Mouse (Mus musculus) CH12.LX (cell line): Measurements from ENCODE around the gene Fgfr2. TPM values are rescaled to one million over a fixed set of nuclear protein-coding genes. Genes with fewer than 3 reads are reported as not detected.

Experiments used
- DNase-seq: peaks from one replicate; pipeline ENCODE4 v3.0.0-alpha.2; 2013; ENCODE audit errors: extremely low read depth
- H3K27ac ChIP-seq: 2 replicates; pipeline ENCODE4 v1.5.1; 2012; ENCODE audit warnings: low read depth, mild to moderate bottlenecking, control low read depth, moderate library complexity; ENCODE audit not compliant: insufficient read depth
- H3K27me3 ChIP-seq: replicated peaks from 2 replicates; pipeline ENCODE3; 2012; ENCODE audit warnings: inconsistent platforms
- H3K36me3 ChIP-seq, 2 experiments: replicated peaks in 1 of 2; 2 replicates each; pipeline versions ENCODE3 to v1.6.1; 2012; ENCODE audit warnings: inconsistent platforms in 1 of 2, low read length in 1 of 2, mild to moderate bottlenecking in 1 of 2, mixed read lengths in 1 of 2, moderate library complexity in 1 of 2; ENCODE audit not compliant: control insufficient read depth in 1 of 2, insufficient read depth in 1 of 2
- H3K4me1 ChIP-seq, 2 experiments: 2 replicates each; pipeline ENCODE4 v1.6.1; 2012; ENCODE audit warnings: inconsistent platforms in 1 of 2, moderate library complexity in 1 of 2; ENCODE audit not compliant: insufficient read depth in 2 of 2, control insufficient read depth in 1 of 2
- H3K4me2 ChIP-seq: 2 replicates; pipeline ENCODE4 v1.6.1; 2012; ENCODE audit warnings: low read depth, mild to moderate bottlenecking, control low read depth; ENCODE audit not compliant: poor library complexity, insufficient read depth, severe bottlenecking
- H3K4me3 ChIP-seq, 3 experiments: fragments of 150-350 bp in 1 of 3; sonication (generic) in 1 of 3; replicated peaks in 1 of 3; 2 replicates each; pipeline versions ENCODE3 to v1.5.1; 2011 to 2012; ENCODE audit warnings: low read depth in 2 of 3, low read length in 2 of 3, mild to moderate bottlenecking in 2 of 3, moderate library complexity in 2 of 3, control low read depth in 1 of 3, improper control_type of control experiment in 1 of 3, inconsistent platforms in 1 of 3, mixed read lengths in 1 of 3; ENCODE audit not compliant: poor library complexity in 1 of 3
- H3K79me2 ChIP-seq: replicated peaks from 2 replicates; pipeline ENCODE4 v1.6.1; 2012; ENCODE audit warnings: mild to moderate bottlenecking, moderate library complexity; ENCODE audit not compliant: control insufficient read depth, poor library complexity, insufficient read depth, severe bottlenecking; ENCODE audit errors: extremely low read depth
- H3K9ac ChIP-seq: 2 replicates; pipeline ENCODE4 v1.6.1; 2012; ENCODE audit warnings: low read depth, mild to moderate bottlenecking, control low read depth, moderate library complexity; ENCODE audit not compliant: insufficient read depth
- H3K9me3 ChIP-seq: replicated peaks from 2 replicates; pipeline ENCODE3; 2012; ENCODE audit warnings: low read length, inconsistent platforms, mixed read lengths
- BHLHE40 ChIP-seq: IDR thresholded peaks from 2 replicates; pipeline ENCODE4 v1.6.1; 2011; ENCODE audit warnings: mild to moderate bottlenecking, low read depth, low read length, improper control_type of control experiment
- CHD1 ChIP-seq: IDR thresholded peaks from 2 replicates; pipeline ENCODE4 v1.6.1; 2012; ENCODE audit warnings: low read depth, low read length, improper control_type of control experiment, inconsistent platforms
- CTCF ChIP-seq, 2 experiments: IDR thresholded peaks in 1 of 2; conservative IDR thresholded peaks in 1 of 2; 2 replicates each; pipeline ENCODE4 v1.5.1; 2011 to 2012; ENCODE audit warnings: low read depth in 2 of 2, low read length in 2 of 2, improper control_type of control experiment in 1 of 2, inconsistent platforms in 1 of 2, mild to moderate bottlenecking in 1 of 2, moderate library complexity in 1 of 2
- E2F4 ChIP-seq: IDR thresholded peaks from 2 replicates; pipeline ENCODE4 v1.6.1; 2011; ENCODE audit warnings: low read depth, low read length, improper control_type of control experiment; ENCODE audit not compliant: insufficient replicate concordance
- ELF1 ChIP-seq: IDR thresholded peaks from 2 replicates; pipeline ENCODE4 v1.6.1; 2014; ENCODE audit warnings: low read depth, mild to moderate bottlenecking, inconsistent platforms, low read length, improper control_type of control experiment
- ETS1 ChIP-seq: conservative IDR thresholded peaks from 2 replicates; pipeline ENCODE4 v1.6.1; 2012; ENCODE audit warnings: low read depth, mild to moderate bottlenecking, inconsistent platforms, low read length, improper control_type of control experiment, moderate library complexity
- HCFC1 ChIP-seq: IDR thresholded peaks from 2 replicates; pipeline ENCODE4 v1.6.1; 2012; ENCODE audit warnings: low read depth, mild to moderate bottlenecking, inconsistent platforms, low read length, improper control_type of control experiment
- IRF4 ChIP-seq: IDR thresholded peaks from 2 replicates; pipeline ENCODE4 v1.6.1; 2014; ENCODE audit warnings: low read depth, mild to moderate bottlenecking, inconsistent platforms, low read length, improper control_type of control experiment
- JUN ChIP-seq: IDR thresholded peaks from 2 replicates; pipeline ENCODE4 v1.6.1; 2011; ENCODE audit warnings: low read depth, mild to moderate bottlenecking, low read length, improper control_type of control experiment, moderate library complexity; ENCODE audit not compliant: insufficient read depth
- KAT2A ChIP-seq: IDR thresholded peaks from 2 replicates; pipeline ENCODE4 v1.6.1; 2012; ENCODE audit warnings: low read length, improper control_type of control experiment, inconsistent platforms; ENCODE audit not compliant: insufficient replicate concordance
- MAFK ChIP-seq: IDR thresholded peaks from 2 replicates; pipeline ENCODE4 v1.6.1; 2011; ENCODE audit warnings: low read length, improper control_type of control experiment; ENCODE audit not compliant: insufficient replicate concordance
- MAX ChIP-seq: IDR thresholded peaks from 2 replicates; pipeline ENCODE4 v1.6.1; 2011; ENCODE audit warnings: low read length, improper control_type of control experiment
- MAZ ChIP-seq: IDR thresholded peaks from 2 replicates; pipeline ENCODE4 v1.6.1; 2012; ENCODE audit warnings: low read depth, mild to moderate bottlenecking, inconsistent platforms, low read length, improper control_type of control experiment, moderate library complexity
- MEF2A ChIP-seq: IDR thresholded peaks from 2 replicates; pipeline ENCODE4 v1.6.1; 2014; ENCODE audit warnings: low read depth, mild to moderate bottlenecking, inconsistent platforms, low read length, improper control_type of control experiment, borderline replicate concordance
- MXI1 ChIP-seq: IDR thresholded peaks from 2 replicates; pipeline ENCODE4 v1.6.1; 2011; ENCODE audit warnings: mild to moderate bottlenecking, low read depth, low read length, improper control_type of control experiment
- MYC ChIP-seq: IDR thresholded peaks from 2 replicates; pipeline ENCODE4 v1.6.1; 2011; ENCODE audit warnings: low read depth, mild to moderate bottlenecking, improper control_type of control experiment, low read length
- NELFE ChIP-seq: IDR thresholded peaks from 2 replicates; pipeline ENCODE4 v1.6.1; 2011; ENCODE audit warnings: low read depth, low read length, improper control_type of control experiment
- NRF1 ChIP-seq: IDR thresholded peaks from 2 replicates; pipeline ENCODE4 v1.6.1; 2014; ENCODE audit warnings: low read depth, mild to moderate bottlenecking, inconsistent platforms, low read length, improper control_type of control experiment, moderate library complexity
- PAX5 ChIP-seq: IDR thresholded peaks from 2 replicates; pipeline ENCODE4 v1.6.1; 2012; ENCODE audit warnings: low read length, inconsistent platforms, mixed read lengths
- POLR2AphosphoS2 ChIP-seq: IDR thresholded peaks from 2 replicates; pipeline ENCODE4 v1.6.1; 2011; ENCODE audit warnings: low read depth, low read length, improper control_type of control experiment
- RAD21 ChIP-seq: IDR thresholded peaks from 2 replicates; pipeline ENCODE4 v1.6.1; 2011; ENCODE audit warnings: low read depth, mild to moderate bottlenecking, low read length, improper control_type of control experiment, moderate library complexity
- SIN3A ChIP-seq: IDR thresholded peaks from 2 replicates; pipeline ENCODE4 v1.6.1; 2012; ENCODE audit warnings: low read length, improper control_type of control experiment, inconsistent platforms
- SMC3 ChIP-seq: IDR thresholded peaks from 2 replicates; pipeline ENCODE4 v1.6.1; 2011; ENCODE audit warnings: low read depth, low read length, improper control_type of control experiment
- USF1 ChIP-seq: IDR thresholded peaks from 2 replicates; pipeline ENCODE4 v1.6.1; 2014; ENCODE audit warnings: low read depth, mild to moderate bottlenecking, inconsistent platforms, low read length, improper control_type of control experiment
- USF2 ChIP-seq: conservative IDR thresholded peaks from 2 replicates; pipeline ENCODE4 v1.6.1; 2011; ENCODE audit warnings: low read depth, low read length, improper control_type of control experiment
- ZC3H11A ChIP-seq: IDR thresholded peaks from 2 replicates; pipeline ENCODE4 v1.6.1; 2012; ENCODE audit warnings: low read depth, mild to moderate bottlenecking, inconsistent platforms, low read length, improper control_type of control experiment
- ZMIZ1 ChIP-seq: IDR thresholded peaks from 2 replicates; pipeline ENCODE4 v1.6.1; 2012; ENCODE audit warnings: low read depth, mild to moderate bottlenecking, inconsistent platforms, low read length, improper control_type of control experiment
- ZNF384 ChIP-seq: IDR thresholded peaks from 2 replicates; pipeline ENCODE4 v1.6.1; 2012; ENCODE audit warnings: low read depth, low read length, improper control_type of control experiment, inconsistent platforms
- dilution Hi-C: fragments of 300-500 bp; cut with MboI; formaldehyde crosslinking; loops from 2 replicates; pipeline ENCODE4 v1.14.3; 2020; ENCODE audit warnings: low sequenced_read_pairs; ENCODE audit not compliant: extremely low pct_unique_long_range_greater_than_20kb, extremely low pct_ligation_motif_present
- in situ Hi-C: fragments of 300-500 bp; cut with MboI; formaldehyde crosslinking; loops from 3 replicates; pipeline ENCODE4 v1.14.3; 2019; ENCODE audit warnings: low sequenced_read_pairs, low pct_ligation_motif_present, low pct_unique_long_range_greater_than_20kb, mixed read lengths
- polyA plus RNA-seq: library from polyadenylated mRNA; unstranded; fragments of >175 nt; gene quantifications from 2 replicates; pipeline ENCODE4 v1.2.1, GENCODE M21; 2012; ENCODE audit warnings: low read depth; ENCODE audit not compliant: insufficient read length
- total RNA-seq, 2 experiments: library from RNA; depleted of rRNA; stranded (reverse); fragments of 300-350 nt in 1 of 2; fragments of >200 nt in 1 of 2; gene quantifications; 2 replicates each; pipeline ENCODE4 v1.2.3; 2012 to 2014

Fgfr2 gene
- total and polyA plus RNA-seq, 3 experiments: not detected

DNA sequence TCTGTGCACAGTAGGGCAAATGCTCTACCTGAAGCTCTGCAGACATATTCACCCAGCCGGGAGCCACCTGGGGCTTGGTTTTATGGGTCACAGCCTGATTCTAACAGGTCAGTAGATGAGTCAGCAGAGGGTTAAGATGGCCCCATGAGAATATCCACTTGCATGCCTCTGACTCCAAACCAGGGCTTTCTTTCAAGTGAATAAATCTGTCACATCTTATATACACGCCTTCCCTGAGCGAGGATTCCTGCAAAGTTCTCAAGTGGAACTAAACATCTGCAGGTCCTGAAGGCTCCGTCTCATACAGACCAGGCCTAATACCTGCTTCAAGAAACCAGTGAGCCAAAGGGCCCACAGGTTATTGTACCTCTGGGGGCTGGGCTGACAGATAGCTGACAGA lies 2872.2 kb downstream of the Fgfr2 start:
- Histone ChIP-seq H3K27ac (no peak overlapping the region), H3K9me3 (no peaks in the 10 kb centered on the region), H3K4me2 (no peak overlapping the region), H3K79me2 (no peaks in the 10 kb centered on the region), H3K4me3 (no peak overlapping the region), H3K27me3 (peaks cover 95% of the 10 kb centered on the region), H3K9ac (no peak overlapping the region), H3K4me1 (no peaks in the 10 kb centered on the region), H3K36me3 (no peaks in the 10 kb centered on the region)
- no peak for TF ChIP-seq PAX5
- TF ChIP-seq ZC3H11A: no peak
- TF ChIP-seq POLR2AphosphoS2: no peak
- no peak for TF ChIP-seq ZNF384
- TF ChIP-seq MEF2A: no peak
- no peak for TF ChIP-seq NELFE
- no peak for TF ChIP-seq HCFC1
- TF ChIP-seq BHLHE40: no peak
- TF ChIP-seq NRF1: no peak
- no peak for TF ChIP-seq MYC
- no peak for TF ChIP-seq MAFK
- no peak for TF ChIP-seq ETS1
- TF ChIP-seq USF2: no peak
- no peak for TF ChIP-seq MXI1
- TF ChIP-seq ZMIZ1: no peak
- no peak for TF ChIP-seq CTCF (conservative IDR thresholded peaks at IDR 0.05 in 1 of 2, IDR thresholded peaks at IDR 0.05 in 1 of 2; ENCODE audit: low read depth in 2 of 2, low read length in 2 of 2)
- no peak for TF ChIP-seq SIN3A
- DNase-seq: no peak
- dilution Hi-C loops (no loop called here), in situ Hi-C loops (no loop called here)

DNA sequence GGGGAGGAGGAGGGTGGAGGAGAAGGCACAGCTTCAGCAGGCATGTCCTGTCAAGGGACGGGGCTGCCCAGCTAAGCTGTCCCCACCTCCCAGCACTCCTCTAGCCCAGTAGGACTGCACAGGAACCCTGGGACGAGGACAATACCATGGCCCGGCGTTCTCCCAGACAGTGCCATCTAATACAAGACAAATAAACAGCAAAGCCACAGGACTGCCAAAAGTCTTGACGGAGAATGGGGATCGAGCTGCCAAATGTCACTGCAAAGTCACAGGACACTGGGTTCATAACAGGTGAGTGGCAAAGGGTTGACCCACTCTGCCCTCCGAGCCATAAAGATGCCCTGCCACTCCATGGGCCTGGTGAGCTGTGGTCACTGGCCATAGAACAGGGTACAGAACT lies 2874.7 kb downstream of the Fgfr2 start:
- H3K36me3 ChIP-seq: no peaks in the 10 kb centered on the region
- no peak for TF ChIP-seq POLR2AphosphoS2
- no peak for TF ChIP-seq PAX5
- no peak for TF ChIP-seq USF1
- no peak for TF ChIP-seq IRF4
- TF ChIP-seq MYC: no peak
- no peak for TF ChIP-seq SMC3
- TF ChIP-seq MAZ: no peak
- TF ChIP-seq ELF1: no peak
- TF ChIP-seq CTCF (conservative IDR thresholded peaks at IDR 0.05 in 1 of 2, IDR thresholded peaks at IDR 0.05 in 1 of 2; ENCODE audit: low read depth in 2 of 2, low read length in 2 of 2): no peak
- TF ChIP-seq NRF1: no peak
- no peak for TF ChIP-seq MAFK
- TF ChIP-seq RAD21: no peak
- TF ChIP-seq MAX: no peak
- TF ChIP-seq CHD1: no peak
- no peak for TF ChIP-seq HCFC1
- TF ChIP-seq MXI1: no peak
- TF ChIP-seq KAT2A: no peak
- no peak for TF ChIP-seq E2F4
- no peak for TF ChIP-seq JUN
- TF ChIP-seq SIN3A: no peak

More for the DNA sequence above, 2874.7 kb downstream of the Fgfr2 start:
- Histone ChIP-seq H3K4me3 (no peak overlapping the region), H3K27ac (no peak overlapping the region), H3K27me3 (peaks cover 93% of the 10 kb centered on the region), H3K4me2 (no peak overlapping the region), H3K4me1 (no peaks in the 10 kb centered on the region), H3K79me2 (no peaks in the 10 kb centered on the region), H3K9me3 (no peaks in the 10 kb centered on the region), H3K9ac (no peak overlapping the region)
- no peak for DNase-seq
- dilution Hi-C loops: no loop called here
- in situ Hi-C loops: no loop called here
